Mouse (Mus musculus): ENCODE results near the gene Cdc6.
A peak's percentile ranks its signal among the peaks of the same experiment; 100 is the strongest.

Gene Cdc6

GRCm38 (mm10) chr11:98943741-98944461, 36.3 kb downstream of the Cdc6 start:
- DNase-seq (ENCODE audit: low read depth, low spot score) = no peak

DNA sequence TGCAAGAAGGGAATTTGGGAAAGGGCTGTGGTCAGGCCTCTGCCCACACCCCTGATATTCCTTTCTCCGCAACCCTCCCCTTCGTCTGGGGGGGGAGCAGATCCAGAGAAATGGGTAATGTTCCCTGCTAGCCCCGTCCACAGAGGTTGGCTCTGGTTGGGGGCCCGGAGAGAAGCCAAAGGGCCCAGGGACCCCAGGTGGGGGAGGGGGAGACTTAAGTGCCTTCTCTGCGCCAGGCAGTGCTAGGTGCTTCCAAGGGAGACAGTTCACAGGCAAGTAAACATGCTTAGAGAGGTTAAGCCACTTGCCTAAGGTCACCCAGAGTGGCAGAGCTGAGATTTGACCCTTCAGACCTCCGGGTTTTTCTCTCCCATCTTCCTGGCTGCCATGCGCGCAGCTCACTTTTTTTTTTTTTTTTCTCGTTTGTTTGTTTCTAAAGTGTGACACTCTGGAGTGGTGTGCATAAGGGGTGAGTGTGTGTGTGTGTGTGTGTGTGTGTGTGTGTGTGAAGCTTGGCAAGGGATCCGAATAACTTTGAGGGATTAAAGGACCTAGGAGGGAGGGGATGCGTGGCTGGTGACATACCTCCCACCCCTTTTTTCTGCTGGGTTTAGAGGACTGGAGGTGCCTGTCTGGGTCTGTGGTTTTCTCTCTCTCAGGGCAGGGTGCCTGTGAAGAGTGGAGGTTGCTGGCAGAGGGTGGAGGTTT, 37.5 kb downstream of the Cdc6 start:
- DNase-seq (ENCODE audit: low read depth, low spot score) = no peak

- DNase-seq (ENCODE audit: low read depth, low spot score) = no peak
Observed at GRCm38 (mm10) chr11:98945605-98945977, 38.0 kb downstream of the Cdc6 start.

GRCm38 (mm10) chr11:98947969-98948569, 40.5 kb downstream of the Cdc6 start:
- DNase-seq (ENCODE audit: low read depth, low spot score) = no peak

DNA sequence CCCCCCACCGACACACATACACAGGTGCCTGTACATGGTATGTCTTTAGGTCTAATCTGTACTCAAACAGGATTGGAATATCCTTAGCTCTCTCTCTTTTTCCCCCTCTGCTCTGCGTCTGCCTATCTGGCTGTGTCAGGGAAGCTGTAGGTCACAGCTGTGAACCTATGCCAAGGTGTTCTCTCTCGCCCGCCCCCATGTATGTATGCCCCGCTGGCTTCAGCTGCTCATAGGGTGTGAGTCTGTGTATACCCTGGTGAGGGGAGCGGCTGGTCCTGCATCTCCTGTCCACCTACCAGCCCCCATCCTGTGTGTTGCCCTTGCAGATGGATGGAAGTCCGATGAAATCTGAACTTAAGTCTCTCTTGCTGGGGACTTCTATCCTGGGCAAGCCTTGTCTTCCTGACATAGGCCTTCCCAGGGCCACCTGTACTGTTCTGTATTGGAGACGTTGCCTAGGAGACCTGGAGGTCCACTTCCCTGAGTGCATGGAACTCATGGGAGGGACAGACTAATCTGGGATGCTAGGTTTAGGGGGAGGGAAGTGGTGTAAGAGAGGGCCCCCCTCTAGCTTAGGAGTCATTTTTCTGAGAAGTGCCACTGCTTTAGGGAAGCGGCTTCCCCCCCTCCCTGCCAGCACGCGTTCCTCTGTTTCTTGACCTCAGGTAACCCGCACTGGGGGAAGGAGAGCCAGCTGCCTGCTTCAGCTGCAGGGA, 41.8 kb downstream of the Cdc6 start:
- no peak for DNase-seq (ENCODE audit: low read depth, low spot score)

DNA sequence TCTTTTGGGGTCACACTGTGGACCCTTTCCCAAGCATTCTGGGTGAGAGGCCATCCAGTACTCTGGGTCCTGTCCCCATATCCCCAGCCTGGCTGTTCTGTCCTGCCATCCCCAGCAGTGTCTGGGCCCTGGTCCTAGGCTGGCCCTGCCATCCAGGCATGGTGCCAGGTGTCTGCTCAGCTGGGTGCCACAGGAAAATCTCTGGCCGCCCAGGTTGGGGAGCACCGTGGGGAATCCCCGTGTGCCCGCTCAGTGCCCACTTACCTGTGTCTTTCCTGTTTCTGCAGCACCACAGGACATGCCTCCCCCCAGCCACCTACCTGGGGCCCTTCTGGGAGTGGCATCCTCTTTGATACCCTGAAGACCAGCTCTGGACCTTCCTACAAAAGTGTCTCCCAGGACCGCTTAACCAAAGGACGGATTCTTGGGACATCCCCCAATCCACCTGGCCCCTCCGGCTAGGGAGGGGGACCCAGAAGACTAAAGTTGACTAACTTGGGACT, 42.4 kb downstream of the Cdc6 start:
- DNase-seq (ENCODE audit: low read depth, low spot score) = no peak

DNA sequence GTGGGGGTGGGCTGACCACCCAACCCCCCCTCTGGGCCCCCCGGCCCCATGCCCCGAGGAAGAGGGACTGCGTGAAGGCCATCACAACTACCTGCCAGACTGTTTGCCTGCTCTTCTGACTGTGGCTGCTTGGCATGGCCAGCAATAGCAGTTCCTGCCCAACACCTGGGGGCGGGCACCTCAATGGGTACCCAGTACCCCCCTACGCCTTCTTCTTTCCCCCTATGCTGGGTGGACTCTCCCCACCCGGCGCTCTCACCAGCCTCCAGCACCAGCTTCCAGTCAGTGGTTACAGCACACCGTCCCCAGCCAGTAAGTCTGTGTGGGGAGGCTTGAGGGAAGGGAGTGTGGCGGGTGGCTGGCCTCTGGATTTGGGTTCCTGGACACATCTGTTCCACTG, 42.9 kb downstream of the Cdc6 start:
- DNase-seq (ENCODE audit: low read depth, low spot score) = no peak

DNA sequence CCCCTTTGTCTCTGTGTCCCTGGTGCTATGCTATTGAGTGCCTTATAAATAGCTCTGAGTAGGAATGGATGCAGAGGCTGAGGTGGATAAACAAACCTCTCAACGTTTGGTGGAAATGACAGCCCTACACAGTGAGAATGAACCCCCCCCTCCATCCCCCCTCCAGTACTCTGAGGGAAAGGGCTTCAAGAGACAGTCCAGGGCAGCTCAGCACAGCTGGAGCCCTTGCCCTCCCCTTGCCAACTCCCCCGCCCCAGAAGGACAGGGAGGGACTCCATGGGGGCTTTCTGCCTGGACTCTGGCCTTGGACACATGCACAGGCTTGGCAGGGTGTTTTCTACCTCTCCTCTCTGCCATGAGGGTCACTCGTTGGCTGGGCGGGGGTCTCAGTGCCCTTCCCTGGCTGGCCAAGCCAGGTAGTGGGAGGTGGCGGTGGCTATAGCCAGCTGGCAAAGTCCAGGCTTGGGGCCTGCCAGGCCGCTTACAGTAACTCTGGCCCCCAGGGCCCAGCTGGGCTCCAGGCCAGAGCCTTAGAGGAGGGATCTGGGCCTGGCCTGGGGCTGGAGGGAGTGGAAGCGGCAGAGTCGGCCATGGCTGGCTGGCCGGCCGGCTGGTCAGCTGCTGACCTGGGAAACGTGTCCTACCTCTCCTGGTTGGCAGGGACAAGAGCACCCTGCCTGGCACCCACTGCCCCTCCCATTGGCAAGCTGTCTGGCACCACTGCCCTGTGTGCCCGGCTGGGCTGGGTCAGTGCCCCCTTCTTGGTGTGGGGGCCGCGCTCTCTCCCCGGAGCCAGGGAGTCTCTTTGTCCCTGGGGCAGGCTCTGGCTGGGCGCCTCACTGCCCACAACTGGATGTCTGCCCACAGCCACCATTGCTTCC, 43.7 kb downstream of the Cdc6 start:
- DNase-seq (ENCODE audit: low read depth, low spot score) = no peak

GRCm38 (mm10) chr11:98952111-98952510, 44.5 kb downstream of the Cdc6 start:
- no peak for DNase-seq (ENCODE audit: low read depth, low spot score)

DNA sequence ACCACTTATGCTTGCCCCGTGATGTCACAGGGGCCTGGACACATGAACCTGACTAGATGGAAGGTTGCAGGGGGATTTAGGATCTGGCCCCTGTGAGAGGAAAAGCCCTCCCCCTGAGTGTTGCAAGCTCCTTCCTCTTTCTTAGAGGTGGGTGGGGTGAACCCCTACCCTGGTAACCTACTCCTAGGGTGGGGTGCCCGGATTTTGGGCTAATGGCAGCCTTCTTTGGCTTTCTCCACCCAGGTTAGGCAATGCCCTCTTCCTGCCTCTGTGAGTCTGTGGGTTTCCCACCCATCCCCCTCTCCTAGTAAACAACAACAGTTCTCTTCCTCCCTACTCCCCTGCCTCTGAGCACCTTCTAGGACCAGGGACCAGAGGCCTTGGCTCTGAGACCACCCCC, 45.1 kb downstream of the Cdc6 start:
- DNase-seq (ENCODE audit: low read depth, low spot score) = no peak

DNA sequence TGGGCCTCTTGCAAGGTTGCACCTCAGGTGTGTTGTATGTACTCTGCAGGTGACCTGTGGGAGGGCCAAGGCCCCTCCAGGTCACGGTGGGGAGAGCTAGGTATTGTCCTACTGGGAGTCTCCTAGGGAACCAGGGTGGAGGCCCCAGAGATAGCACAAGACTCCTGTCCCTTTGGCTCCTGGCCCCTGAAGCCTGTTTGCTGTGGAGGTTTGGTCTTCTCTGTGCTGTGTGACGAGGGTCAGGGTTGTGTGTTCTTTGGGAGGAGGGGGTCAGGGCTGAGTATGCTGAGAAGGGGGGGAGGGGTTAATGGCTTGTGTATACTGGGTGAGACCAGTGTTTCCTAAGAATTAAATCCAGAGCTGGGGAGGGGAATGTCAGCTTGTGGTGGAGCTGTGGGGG, 45.8 kb downstream of the Cdc6 start:
- DNase-seq (ENCODE audit: low read depth, low spot score) = no peak

DNA sequence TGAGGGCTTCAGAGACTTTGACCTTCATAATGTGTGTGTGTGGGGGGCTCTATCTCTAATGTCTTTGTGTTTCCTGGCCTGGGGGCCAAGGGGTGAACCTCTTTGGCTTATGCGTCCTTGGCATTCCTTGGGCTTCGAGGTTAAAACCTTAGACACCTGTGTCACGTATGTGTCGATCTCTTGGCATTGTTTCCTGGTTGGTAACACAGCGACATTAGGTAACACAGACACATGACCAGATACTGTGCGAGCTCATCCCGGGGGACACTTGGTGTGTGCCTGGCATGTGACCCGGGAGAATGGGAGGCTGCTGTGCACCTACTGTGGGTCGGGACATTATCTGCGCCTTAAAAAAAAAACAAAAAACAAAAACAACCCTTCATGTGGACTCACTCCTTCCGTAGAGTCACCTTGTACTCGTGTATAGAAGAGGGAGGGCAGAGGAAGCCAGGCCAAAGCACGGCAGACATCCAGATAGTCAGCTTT, 46.3 kb downstream of the Cdc6 start:
- DNase-seq (ENCODE audit: low read depth, low spot score) = no peak

DNA sequence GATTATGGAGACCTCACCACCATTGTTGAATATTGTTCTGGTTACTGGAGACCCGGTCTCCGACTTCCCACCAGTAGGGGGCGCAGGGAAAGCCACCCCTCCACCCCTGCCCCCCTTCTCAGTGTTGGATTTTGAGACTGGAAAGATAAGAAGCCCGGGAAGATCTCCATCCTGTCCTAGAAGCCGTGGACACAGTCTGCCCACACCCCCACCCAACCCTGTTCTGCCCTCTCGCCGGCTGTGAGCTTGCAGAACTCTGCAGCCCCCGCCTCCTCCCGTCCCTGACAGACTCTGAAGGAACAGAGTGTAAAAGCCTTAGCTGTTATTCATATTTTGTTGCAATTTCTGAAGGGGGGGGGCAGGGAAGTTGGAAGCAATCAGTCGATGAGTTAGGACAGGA, 46.8 kb downstream of the Cdc6 start:
- peak; percentile 66 for DNase-seq (ENCODE audit: low read depth, low spot score)

DNA sequence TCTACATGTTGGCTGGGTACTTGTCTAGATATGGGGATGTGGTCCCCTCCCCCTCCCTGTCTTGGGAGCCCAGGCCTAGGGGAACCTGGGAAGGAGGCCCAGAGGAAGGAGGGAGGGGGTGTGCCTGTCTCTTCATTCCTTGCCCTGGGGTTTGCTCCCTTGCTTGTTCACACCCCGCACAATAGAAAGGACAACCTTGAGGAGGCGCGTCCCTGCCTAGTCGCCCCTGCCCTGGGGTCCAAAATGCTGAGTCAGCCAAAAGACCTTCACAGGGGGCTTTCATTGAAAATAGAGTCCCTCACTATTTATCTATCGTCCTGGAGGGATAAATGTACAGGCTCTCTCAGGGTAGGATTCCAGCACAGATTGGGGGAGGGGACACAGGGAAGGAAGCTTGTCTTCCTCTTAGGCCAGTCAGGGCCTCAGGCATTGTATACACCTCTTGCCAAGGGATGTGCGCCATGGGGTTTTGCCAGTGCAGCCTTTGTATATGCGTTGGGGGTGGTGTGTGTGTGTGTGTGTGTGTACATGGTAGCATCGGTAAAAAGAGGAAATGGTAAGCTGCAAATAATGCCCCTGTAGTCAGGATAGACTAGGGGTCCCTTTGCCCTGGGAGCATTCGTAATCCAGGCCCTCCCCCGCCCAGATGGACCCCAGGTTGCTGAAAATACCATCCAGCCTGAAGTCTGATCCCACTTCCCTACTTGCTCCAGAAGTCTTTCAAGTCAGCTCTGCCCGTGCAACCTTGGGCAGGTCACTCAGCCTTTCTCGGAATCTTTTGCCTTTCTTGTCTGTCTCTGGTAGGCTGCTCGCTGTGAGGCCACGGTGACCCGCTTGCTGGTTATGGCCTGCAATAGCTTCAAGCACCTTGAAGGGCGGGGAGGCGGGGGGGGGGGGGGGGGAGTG, 47.5 kb downstream of the Cdc6 start:
- DNase-seq (ENCODE audit: low read depth, low spot score) = no peak

- no peak for DNase-seq (ENCODE audit: low read depth, low spot score)
Observed at GRCm38 (mm10) chr11:98955707-98956235, 48.2 kb downstream of the Cdc6 start.

DNA sequence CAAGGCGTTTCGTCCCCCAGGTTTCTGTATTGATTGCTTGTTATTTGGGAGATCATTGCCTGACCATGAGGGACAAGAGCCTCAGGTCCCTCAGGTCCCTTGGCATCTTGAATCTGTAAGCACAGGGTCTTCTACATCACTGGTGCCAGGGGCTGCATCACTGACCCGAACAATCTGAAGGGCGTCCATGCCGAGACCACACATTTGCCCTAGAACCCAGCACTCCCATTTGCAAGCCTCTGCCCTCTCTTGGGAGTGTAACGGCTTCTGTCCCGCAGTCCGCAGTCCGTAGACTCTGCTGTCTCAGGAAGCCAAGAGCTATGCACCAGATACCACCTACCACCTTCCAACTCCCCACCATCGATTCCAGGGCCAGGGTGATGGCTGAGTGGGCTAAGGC, 48.7 kb downstream of the Cdc6 start:
- no peak for DNase-seq (ENCODE audit: low read depth, low spot score)

GRCm38 (mm10) chr11:98959437-98960312, 52.1 kb downstream of the Cdc6 start:
- no peak for DNase-seq (ENCODE audit: low read depth, low spot score)

GRCm38 (mm10) chr11:98960313-98960906, 52.8 kb downstream of the Cdc6 start:
- no peak for DNase-seq (ENCODE audit: low read depth, low spot score)
